Mouse (Mus musculus) heart, postnatal 0 days (tissue): ENCODE data around the gene Cutc.

Source experiments
- CTCF ChIP-seq: IDR thresholded peaks from 2 replicates; pipeline ENCODE4 v1.5.1; 2016; ENCODE audit warnings: antibody characterized with exemption, control low read depth, low read depth
- EP300 ChIP-seq: IDR thresholded peaks from 2 replicates; pipeline ENCODE4 v1.6.1; 2016; ENCODE audit warnings: antibody characterized with exemption, low read depth

- TF ChIP-seq CTCF (no peak), EP300 (no peak)
These were observed 8.9 kb downstream of the Cutc start for GRCm38 (mm10) chr19:43761543-43762256.
